Mouse (Mus musculus) macrophage (primary cell): Measurements from ENCODE around the gene Clic5. TPM values are rescaled to one million over a fixed set of nuclear protein-coding genes. Genes with fewer than 3 reads are reported as not detected.
"Not testable (repeated sequence)": the region's sequence is repeated elsewhere in the genome, so short reads cannot be mapped to it uniquely, and the experiment has no call there.

Source experiments
- H3K27ac ChIP-seq: fragments of 350-480 bp; formaldehyde crosslinking; 2 replicates; pipeline ENCODE4 v1.9.0; 2021
- H3K36me3 ChIP-seq: fragments of 350-480 bp; formaldehyde crosslinking; 2 replicates; pipeline ENCODE4 v1.9.0; 2021; ENCODE audit errors: inconsistent target
- H3K4me3 ChIP-seq: fragments of 350-480 bp; formaldehyde crosslinking; 2 replicates; pipeline ENCODE4 v1.9.0; 2021; ENCODE audit errors: inconsistent target
- H3K79me2 ChIP-seq: fragments of 350-480 bp; formaldehyde crosslinking; 2 replicates; pipeline ENCODE4 v1.9.0; 2021; ENCODE audit errors: inconsistent target
- WGBS: methylation state at CpG from one replicate; pipeline ENCODE4 v1.1.7; 2026; ENCODE audit warnings: inconsistent platforms; ENCODE audit not compliant: missing documents; 5-methylcytosine and 5-hydroxymethylcytosine counted together
- polyA plus RNA-seq: library from polyadenylated mRNA; stranded (reverse); fragments of 250-400 nt; gene quantifications from 3 replicates; pipeline ENCODE4 v1.2.4, GENCODE M21; 2018; ENCODE audit warnings: inconsistent platforms

Gene Clic5
- polyA plus RNA-seq, 1 experiment from 2014 or later: 0.23 TPM

DNA sequence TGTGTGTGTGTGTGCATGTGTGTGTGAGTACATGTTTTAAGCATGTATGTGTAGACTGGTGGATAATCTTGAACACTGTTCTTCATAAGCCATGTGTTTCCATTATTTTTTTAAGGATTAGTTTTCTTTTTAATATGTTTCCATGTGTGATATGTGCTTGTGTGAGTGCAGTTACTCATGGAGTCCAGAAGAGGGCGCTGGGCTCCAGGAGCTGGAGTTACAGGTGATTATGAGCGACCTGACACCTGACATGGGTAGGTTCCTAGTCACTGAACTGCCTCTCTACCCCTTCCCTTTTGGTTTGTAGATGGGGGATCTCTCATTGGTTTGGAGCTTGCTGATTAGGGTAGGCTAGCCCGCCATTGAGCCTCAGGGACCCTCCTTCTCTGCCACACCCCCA, 16.5 kb upstream of the Clic5 start:
- Histone ChIP-seq H3K36me3 (no peaks in the 10 kb centered on the region), H3K79me2 (no peaks in the 10 kb centered on the region), H3K4me3 (no peak overlapping the region), H3K27ac (no peak overlapping the region)
- WGBS: 63% methylated on average over 3 of the region's 3 CpGs

DNA sequence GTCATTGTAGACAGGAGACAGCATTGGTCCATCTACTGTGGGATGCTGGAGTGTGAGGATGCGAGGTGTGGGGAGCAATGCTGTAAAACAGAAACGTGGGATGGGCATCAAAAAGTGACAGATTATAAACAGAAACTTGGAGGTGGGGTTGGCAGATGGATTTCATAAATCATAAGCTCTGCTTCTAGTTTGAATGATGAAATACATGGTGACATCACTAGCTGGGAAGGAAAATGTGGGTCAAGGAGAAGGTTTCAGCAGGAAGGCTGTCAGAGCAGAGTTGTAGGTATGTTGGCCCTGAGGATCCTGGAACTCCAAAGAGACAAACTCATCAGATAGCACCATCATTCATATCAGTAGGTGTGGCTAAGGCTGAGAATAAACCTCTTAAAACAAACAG, 15.0 kb upstream of the Clic5 start:
- no peak overlapping the region for H3K27ac ChIP-seq
- no peak overlapping the region for H3K4me3 ChIP-seq
- no peaks in the 10 kb centered on the region for H3K79me2 ChIP-seq
- H3K36me3 ChIP-seq: no peaks in the 10 kb centered on the region
- 50% methylated on average over 2 of the region's 2 CpGs for WGBS

DNA sequence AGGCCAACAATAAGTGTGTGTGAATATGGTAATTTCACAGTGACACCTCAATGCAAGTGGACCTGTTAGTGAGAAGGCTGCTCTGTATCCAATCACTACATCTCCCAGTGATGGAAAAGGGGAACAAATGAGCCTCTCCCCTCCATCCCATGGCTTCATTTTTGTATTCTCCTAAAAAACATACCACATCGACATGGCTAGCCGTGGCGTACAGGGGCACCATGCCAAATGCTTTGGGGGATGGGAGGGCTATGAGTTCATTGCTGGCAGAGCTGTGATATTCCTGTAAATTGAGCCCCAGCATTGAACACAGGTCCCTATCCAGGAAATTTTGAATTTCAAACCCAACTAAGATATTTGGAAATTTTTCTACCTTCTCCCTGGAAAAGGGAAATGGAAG, 11.1 kb upstream of the Clic5 start:
- Histone ChIP-seq H3K79me2 (no peaks in the 10 kb centered on the region), H3K36me3 (no peaks in the 10 kb centered on the region), H3K4me3 (no peak overlapping the region), H3K27ac (no peak overlapping the region)
- 80% methylated on average over 3 of the region's 3 CpGs for WGBS

DNA sequence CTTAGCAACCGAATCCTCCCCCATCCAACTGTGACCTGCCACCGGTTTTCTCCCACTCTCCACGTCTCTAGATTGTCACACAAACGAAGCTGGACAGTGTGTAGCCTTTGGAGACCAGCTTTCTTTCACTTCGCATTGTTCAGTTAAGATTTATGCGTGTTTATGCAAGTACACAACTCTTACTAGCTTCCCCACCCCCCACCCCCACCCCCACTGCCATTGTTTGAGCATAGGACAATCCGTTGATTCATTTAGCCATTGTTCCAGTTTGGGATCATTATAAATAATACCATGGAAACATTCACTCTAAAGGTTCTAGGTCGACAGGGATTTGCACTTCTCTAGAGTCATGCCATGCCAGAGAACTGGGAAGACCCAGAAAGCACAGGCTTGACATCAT, 7.0 kb upstream of the Clic5 start:
- WGBS: 70% methylated on average over 8 of the region's 8 CpGs
- Histone ChIP-seq H3K36me3 (no peaks in the 10 kb centered on the region), H3K4me3 (no peak overlapping the region), H3K79me2 (no peaks in the 10 kb centered on the region), H3K27ac (no peak overlapping the region)

DNA sequence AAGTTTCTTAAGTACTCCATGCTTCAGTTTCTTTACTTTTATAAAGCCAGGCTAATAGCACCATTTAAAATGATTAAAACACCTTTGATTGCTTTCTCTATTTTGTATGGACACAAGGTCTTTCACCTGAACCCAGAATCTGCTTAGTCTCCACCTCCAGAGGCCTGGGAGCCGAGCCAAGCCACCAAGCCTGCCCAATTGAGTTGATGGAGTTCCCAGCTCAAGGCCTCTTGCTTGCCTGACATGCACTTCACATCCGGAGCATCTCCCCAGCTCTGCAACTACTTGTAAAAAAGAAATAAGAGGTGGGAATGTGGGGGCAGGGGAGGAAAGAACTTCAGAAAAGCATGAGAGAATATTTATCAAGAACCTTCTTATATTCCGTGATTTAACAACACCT, 1.5 kb upstream of the Clic5 start:
- WGBS: 86% methylated on average over 3 of the region's 3 CpGs
- H3K27ac ChIP-seq: no peak overlapping the region
- no peaks in the 10 kb centered on the region for H3K36me3 ChIP-seq
- H3K79me2 ChIP-seq: no peaks in the 10 kb centered on the region
- no peak overlapping the region for H3K4me3 ChIP-seq

DNA sequence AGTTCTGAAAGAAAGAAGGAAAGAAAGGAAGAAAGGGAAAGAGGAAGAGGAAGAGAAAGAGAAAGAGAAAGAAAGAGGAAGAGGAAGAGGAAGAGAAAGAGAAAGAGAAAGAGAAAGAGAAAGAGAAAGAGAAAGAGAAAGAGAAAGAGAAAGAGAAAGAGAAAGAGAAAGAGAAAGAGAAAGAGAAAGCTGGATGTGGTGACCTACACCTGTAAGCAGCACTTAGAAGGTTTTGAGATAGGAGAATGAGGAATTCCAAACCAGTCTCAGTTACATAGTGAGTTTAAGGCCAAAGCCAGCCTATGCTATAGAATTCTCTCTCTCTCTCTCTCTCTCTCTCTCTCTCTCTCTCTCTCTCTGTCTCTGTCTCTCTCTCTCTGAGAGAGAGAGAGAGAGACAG, 847 bp upstream of the Clic5 start:
- H3K36me3 ChIP-seq, H3K79me2 ChIP-seq, H3K4me3 ChIP-seq, H3K27ac ChIP-seq: not testable (repeated sequence)

DNA sequence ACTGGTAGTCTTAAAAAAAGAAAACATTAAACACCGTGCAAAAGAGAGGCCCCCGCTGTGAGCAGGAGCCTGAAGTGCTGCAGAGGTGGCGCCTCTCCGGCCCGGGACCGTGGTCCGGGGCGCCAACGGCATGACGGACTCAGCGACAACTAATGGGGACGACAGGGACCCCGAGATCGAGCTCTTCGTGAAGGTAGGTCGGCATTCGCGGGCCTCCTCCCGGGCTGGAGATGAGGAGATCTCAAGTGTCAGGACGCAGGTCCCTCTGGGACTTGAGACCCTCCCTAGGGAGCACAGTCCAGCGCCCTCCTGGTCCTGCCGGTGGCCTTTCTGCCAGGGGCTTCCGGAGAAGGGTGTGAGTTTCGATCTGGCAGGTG, 373 bp downstream of the Clic5 start:
- H3K4me3 ChIP-seq: peak overlapping the region; percentile 3; the same call in 1 of the 2 replicates
- H3K36me3 ChIP-seq: no peaks in the 10 kb centered on the region
- H3K27ac ChIP-seq: no peak overlapping the region
- no peaks in the 10 kb centered on the region for H3K79me2 ChIP-seq
- 3% methylated on average over 22 of the region's 24 CpGs for WGBS

DNA sequence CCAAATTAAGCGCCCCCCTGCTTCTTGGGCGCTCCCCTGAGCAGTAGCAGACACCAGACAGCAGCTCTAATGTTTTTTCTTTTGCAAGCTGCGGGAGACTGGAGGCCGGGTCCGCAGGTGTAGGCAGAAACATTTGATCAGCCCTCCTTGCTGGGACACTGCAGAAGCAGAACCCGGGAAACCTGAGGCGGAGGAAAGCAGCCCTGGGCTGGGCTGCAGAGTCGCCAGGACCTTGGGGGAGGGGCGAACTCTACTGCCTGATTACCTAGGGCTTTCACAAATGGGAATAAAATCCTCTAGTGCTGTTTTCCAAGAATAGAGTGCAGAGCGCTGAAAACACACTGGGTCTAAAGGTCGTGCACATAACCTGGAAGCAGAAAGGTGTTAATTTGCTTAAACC, 1.3 kb downstream of the Clic5 start:
- Histone ChIP-seq H3K79me2 (no peaks in the 10 kb centered on the region), H3K4me3 (no peak overlapping the region), H3K27ac (no peak overlapping the region), H3K36me3 (no peaks in the 10 kb centered on the region)
- 42% methylated on average over 11 of the region's 11 CpGs for WGBS

DNA sequence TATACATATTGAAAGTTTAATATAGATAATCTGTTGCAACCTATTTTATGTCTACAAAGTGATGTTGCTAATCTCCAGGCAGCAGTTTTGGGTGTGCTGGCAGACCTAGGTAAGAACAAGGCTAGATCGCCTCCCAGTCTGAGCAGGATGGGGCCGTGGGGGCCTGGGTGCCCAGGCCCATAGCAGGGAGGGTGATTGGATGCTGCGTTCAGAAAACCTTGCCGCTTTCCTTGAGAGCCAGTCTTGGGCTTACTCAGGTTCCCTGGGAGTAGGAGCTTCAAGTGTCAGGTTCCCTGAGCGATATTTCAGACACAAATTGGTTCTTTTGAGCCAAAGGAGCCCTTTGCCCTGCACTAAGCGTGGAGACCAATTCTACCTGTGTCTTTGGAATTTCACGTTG, 1.9 kb downstream of the Clic5 start:
- H3K27ac ChIP-seq: no peak overlapping the region

DNA sequence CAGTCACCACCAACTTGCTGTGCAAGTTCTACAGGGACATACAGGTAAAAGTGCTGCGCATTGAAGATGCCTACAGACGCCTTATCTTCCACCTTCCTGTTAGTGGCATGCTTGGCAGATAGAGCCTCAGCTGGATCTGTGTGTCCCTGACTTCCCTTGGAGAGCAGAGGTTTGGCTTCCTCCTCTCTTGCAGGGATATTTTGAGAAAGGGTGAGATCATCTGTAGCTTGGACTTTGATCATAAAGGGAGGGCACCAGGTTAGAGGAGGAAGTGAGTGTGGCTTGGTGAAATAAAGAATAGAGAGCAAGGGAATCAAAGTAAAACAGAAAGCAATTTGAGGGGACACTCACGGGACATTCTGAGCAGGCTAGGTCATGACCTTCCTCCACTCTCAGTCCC, 4.6 kb downstream of the Clic5 start:
- H3K36me3 ChIP-seq: no peaks in the 10 kb centered on the region
- H3K79me2 ChIP-seq: no peaks in the 10 kb centered on the region
- WGBS: 55% methylated on average over 3 of the region's 3 CpGs
- no peak overlapping the region for H3K27ac ChIP-seq
- H3K4me3 ChIP-seq: no peak overlapping the region

More for the DNA sequence above, 1.9 kb downstream of the Clic5 start:
- H3K79me2 ChIP-seq: no peaks in the 10 kb centered on the region
- H3K4me3 ChIP-seq: no peak overlapping the region
- WGBS: 93% methylated on average over 7 of the region's 7 CpGs
- H3K36me3 ChIP-seq: no peaks in the 10 kb centered on the region

DNA sequence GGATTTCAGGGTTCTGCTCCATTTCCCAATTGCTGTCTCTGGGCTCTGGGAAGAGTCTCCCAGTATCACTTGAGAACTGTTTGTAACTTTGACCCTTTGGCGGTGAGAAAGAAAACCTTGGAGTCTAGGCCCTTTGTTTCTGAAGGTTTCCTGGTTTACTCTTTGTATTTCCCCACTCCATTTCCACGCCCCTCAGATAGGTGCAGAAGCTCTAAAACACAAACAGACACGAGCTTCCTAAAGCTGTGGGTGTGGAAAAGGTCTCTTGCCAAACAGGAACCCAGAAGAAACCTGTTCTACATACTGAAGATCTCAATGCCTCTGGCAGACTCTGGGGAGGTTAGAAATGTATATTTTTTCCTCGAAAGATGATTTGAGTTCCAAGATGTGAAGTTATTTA, 10.8 kb downstream of the Clic5 start:
- WGBS: 69% methylated on average over 4 of the region's 4 CpGs
- H3K36me3 ChIP-seq: no peaks in the 10 kb centered on the region
- H3K4me3 ChIP-seq: no peak overlapping the region
- H3K79me2 ChIP-seq: no peaks in the 10 kb centered on the region
- H3K27ac ChIP-seq: no peak overlapping the region

DNA sequence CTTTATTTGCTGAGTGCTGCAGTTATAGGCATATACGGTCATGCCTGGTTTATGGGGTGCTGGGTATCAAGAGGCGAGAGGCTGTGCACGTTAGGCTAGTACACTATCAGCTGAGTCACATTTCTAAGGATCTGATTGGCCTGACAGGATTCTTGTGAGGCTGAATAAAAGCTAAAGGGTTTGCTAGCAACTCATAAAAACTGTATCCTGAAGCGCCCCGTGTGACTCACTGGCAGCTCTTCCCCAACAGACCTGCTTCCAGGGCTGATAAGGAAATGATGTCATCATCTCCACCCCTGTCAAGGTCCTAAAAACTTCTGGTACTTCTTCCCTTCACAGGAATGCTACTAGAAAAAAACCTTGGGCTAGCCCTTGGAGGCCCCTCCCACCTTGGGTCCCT, 14.6 kb downstream of the Clic5 start:
- no peaks in the 10 kb centered on the region for H3K36me3 ChIP-seq
- H3K79me2 ChIP-seq: no peaks in the 10 kb centered on the region
- WGBS: 81% methylated on average over 5 of the region's 5 CpGs

DNA sequence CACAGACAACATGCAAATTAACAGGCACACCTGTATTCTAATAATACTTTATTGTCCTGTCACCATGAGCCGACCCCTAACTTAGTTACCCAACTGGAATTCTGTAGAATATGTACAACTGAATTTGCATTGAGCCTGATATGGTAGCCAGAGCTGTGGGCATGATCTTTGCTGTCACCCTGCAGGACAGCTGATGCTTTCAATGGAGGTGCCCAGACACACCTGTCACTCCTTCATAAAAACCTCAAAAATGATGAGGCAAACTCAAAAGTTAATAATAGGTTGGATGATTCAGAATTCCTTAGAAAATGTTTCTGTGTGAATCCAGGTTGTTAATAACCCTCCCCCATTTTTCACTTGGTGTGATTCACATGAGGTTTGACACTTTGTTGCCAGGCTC, 16.4 kb downstream of the Clic5 start:
- no peak overlapping the region for H3K27ac ChIP-seq
- no peaks in the 10 kb centered on the region for H3K79me2 ChIP-seq
- no peak overlapping the region for H3K4me3 ChIP-seq
- no peaks in the 10 kb centered on the region for H3K36me3 ChIP-seq
- WGBS: 77% methylated on average over 1 of the region's 1 CpGs

More for the DNA sequence above, 14.6 kb downstream of the Clic5 start:
- H3K27ac ChIP-seq: no peak overlapping the region
- no peak overlapping the region for H3K4me3 ChIP-seq

DNA sequence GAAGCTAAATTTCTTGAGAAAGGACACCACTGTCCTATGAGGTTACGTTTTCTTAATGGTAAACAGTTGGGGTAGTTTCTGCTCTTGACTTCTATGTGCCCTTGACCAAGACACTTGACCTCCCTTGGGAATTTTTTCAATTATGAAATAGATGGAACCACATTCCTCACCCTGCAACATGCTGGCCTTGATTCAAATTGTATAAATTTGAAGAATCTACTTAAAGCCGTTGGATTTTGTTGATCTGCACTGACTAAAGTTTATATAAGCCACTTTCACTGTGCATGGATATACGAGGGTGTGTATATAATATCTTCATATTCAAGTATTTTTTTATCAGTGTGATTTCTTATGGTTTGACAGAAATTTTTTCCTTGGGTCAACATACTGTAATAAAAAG, 17.2 kb downstream of the Clic5 start:
- no peaks in the 10 kb centered on the region for H3K36me3 ChIP-seq
- H3K79me2 ChIP-seq: no peaks in the 10 kb centered on the region
- H3K4me3 ChIP-seq: no peak overlapping the region
- WGBS: 93% methylated on average over 3 of the region's 3 CpGs
- no peak overlapping the region for H3K27ac ChIP-seq

DNA sequence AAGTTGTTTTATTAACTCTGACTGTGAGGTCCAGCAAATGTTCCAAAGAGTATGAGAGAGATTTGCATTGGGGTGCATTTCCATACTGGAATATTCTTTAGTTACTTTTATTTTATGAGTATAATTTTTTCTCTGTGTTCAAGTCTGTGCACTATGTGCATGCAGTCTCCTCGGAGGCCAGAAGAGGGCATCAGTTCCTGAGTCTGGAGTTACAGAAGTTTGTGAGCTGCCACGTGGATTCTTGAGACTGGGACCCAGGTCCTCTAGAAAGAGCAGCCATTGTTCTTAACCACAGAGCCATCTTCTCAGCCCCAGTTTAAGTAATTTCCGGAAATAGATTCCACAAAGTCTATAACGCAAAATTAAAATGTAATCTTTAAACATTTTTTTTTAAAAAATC, 20.5 kb downstream of the Clic5 start:
- H3K79me2 ChIP-seq: no peaks in the 10 kb centered on the region
- no peaks in the 10 kb centered on the region for H3K36me3 ChIP-seq
- no peak overlapping the region for H3K27ac ChIP-seq
- no peak overlapping the region for H3K4me3 ChIP-seq
- 87% methylated on average over 4 of the region's 4 CpGs for WGBS

DNA sequence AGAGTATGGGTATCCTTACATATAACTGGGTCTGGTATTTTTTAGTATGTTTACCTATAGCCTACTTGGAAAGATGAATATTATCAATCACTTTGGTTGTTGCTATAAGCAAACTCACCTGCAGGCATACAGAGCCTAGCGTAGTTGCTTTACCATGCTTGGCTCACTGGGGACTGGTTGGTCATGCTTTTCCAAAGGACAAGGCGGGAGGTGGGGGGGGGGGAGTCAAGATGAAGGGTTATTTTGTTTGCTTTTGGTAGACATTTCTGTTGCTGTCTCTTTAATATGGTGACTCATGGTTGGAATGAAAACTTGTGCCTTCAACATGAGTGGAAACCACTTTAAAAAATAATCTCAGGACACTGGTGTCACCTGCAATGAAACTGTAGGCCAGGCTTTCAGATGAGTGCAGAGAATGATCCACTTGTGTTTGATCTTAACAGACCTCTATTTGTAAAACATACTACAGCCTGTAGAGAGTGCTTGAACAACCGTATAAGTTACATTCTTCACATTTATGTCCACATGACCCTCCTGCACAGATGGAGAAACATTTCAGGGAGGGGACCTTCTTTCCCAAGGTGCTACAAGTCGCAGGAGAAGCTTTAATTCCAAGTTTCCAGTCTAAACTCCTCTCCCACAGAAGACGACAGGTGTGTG, 24.7 kb downstream of the Clic5 start:
- Histone ChIP-seq H3K4me3 (no peak overlapping the region), H3K27ac (no peak overlapping the region), H3K79me2 (no peaks in the 10 kb centered on the region), H3K36me3 (no peaks in the 10 kb centered on the region)
- WGBS: 95% methylated on average over 5 of the region's 5 CpGs
